Mouse (Mus musculus) liver, embryonic 14.5 days (tissue): ENCODE results near the gene Smarcc2. TPM values are rescaled to one million over a fixed set of nuclear protein-coding genes. Genes with fewer than 3 reads are reported as not detected.

Experiments used
- ATAC-seq: fragments of 200-750 bp; cut with Nextera tagmentation; 2 replicates; pipeline ENCODE4 v1.8.0; 2017; ENCODE audit warnings: moderate number of reproducible peaks, mild to moderate bottlenecking, moderate library complexity; ENCODE audit not compliant: insufficient read depth
- DNase-seq, 3 experiments: peaks; one replicate each; pipeline ENCODE4 v3.0.0-alpha.2; 2012 to 2013; ENCODE audit warnings: low read depth in 3 of 3, low spot score in 3 of 3
- H3K27ac ChIP-seq: fragments of 300-500 bp; sonication (generic); 2 replicates; pipeline ENCODE4 v1.5.1; 2014; ENCODE audit warnings: moderate library complexity, mild to moderate bottlenecking, control low read depth, inconsistent platforms
- H3K27me3 ChIP-seq: fragments of 300-500 bp; sonication (generic); 2 replicates; pipeline ENCODE4 v1.6.1; 2014; ENCODE audit warnings: mild to moderate bottlenecking, low read length, moderate library complexity; ENCODE audit not compliant: control insufficient read depth, insufficient read depth
- H3K36me3 ChIP-seq: fragments of 300-500 bp; sonication (generic); replicated peaks from 2 replicates; pipeline ENCODE4 v1.6.1; 2014; ENCODE audit warnings: low read depth; ENCODE audit not compliant: control insufficient read depth, insufficient read depth
- H3K4me1 ChIP-seq, 2 experiments: fragments of 200-500 bp in 1 of 2; fragments of 300-500 bp in 1 of 2; sonication (generic) in 1 of 2; replicated peaks; 2 replicates each; pipeline ENCODE4 v1.6.1; 2012 to 2014; ENCODE audit warnings: antibody characterized with exemption in 1 of 2, inconsistent platforms in 1 of 2, low read length in 1 of 2; ENCODE audit not compliant: control insufficient read depth in 2 of 2, insufficient read depth in 2 of 2
- H3K4me2 ChIP-seq: fragments of 300-500 bp; sonication (generic); 2 replicates; pipeline ENCODE4 v1.6.1; 2014; ENCODE audit warnings: low read depth, mild to moderate bottlenecking, control low read depth, moderate library complexity
- H3K4me3 ChIP-seq, 2 experiments: fragments of 200-500 bp in 1 of 2; fragments of 300-500 bp in 1 of 2; sonication (generic) in 1 of 2; 2 replicates each; pipeline ENCODE4 v1.5.1; 2012 to 2014; ENCODE audit warnings: low read depth in 2 of 2, low read length in 2 of 2, mild to moderate bottlenecking in 2 of 2, control low read depth in 1 of 2, inconsistent platforms in 1 of 2, moderate library complexity in 1 of 2; ENCODE audit not compliant: insufficient read depth in 1 of 2
- H3K9ac ChIP-seq: fragments of 300-500 bp; sonication (generic); replicated peaks from 2 replicates; pipeline ENCODE4 v1.6.1; 2014; ENCODE audit warnings: mild to moderate bottlenecking, control low read depth, moderate library complexity
- H3K9me3 ChIP-seq: fragments of 300-500 bp; sonication (generic); 2 replicates; pipeline ENCODE4 v1.6.1; 2016; ENCODE audit warnings: low read length, mixed read lengths; ENCODE audit not compliant: control insufficient read depth
- CTCF ChIP-seq: IDR thresholded peaks from 2 replicates; pipeline ENCODE4 v1.5.1; 2016; ENCODE audit warnings: antibody characterized with exemption, low read depth, control low read depth
- EP300 ChIP-seq: IDR thresholded peaks from 2 replicates; pipeline ENCODE4 v1.6.1; 2016; ENCODE audit warnings: antibody characterized with exemption, low read depth
- WGBS: fragments of 180-500 bp; shearing (Covaris S2); extraction: QIAGEN DNeasy Blood & Tissue Kit; methylation state at CpG from one replicate; pipeline ENCODE4 v1.1.7; 2014; ENCODE audit not compliant: insufficient replicate concordance; 5-methylcytosine and 5-hydroxymethylcytosine counted together
- polyA plus RNA-seq, 2 experiments: library from polyadenylated mRNA; depleted of rRNA in 1 of 2; stranded (reverse) in 1 of 2; unstranded in 1 of 2; fragments of >200 nt; fragmentation: Nextera tagmentation in 1 of 2; extraction: Ambion mirVana in 1 of 2; gene quantifications; 2 replicates each; pipeline versions ENCODE4 v1.2.1 to v1.2.3; 2012 to 2014

Gene Smarcc2
- polyA plus RNA-seq (2012; rRNA removed) (23.2 and 29.8 TPM in 2 replicates), polyA plus RNA-seq (2014; fragmentation: Nextera tagmentation; extraction: Ambion mirVana) (27.7 and 32.8 TPM in 2 replicates)

- peak within 1 kb of the TSS; percentile 75 to 89 for H3K4me3 ChIP-seq
- ATAC-seq (peak; percentile 81), DNase-seq (peak; percentile 66 to 69 (median 68))
- under 1% methylated on average over 86 of the region's 86 CpGs for WGBS
- peak within 1 kb of the TSS; percentile 88 for H3K27ac ChIP-seq
- no peak for TF ChIP-seq CTCF
- no peak for TF ChIP-seq EP300
- H3K36me3 ChIP-seq, result peaks cover 22% of the 10 kb centered on the region
- no peaks in the 10 kb centered on the region for H3K27me3 ChIP-seq
- peak within 1 kb of the TSS; percentile 88 for H3K4me2 ChIP-seq
- H3K4me1 ChIP-seq, result peaks cover 5 to 19% of the 10 kb centered on the region in 2 experiments
- peak within 1 kb of the TSS; percentile 94 for H3K9ac ChIP-seq
- H3K9me3 ChIP-seq, result no peaks in the 10 kb centered on the region
Measured at GRCm38 (mm10) chr10:128458719-128459408, at the start of gene Smarcc2. Gene Smarcc2, plus strand, starts transcription at chr10:128459248.

GRCm38 (mm10) chr10:128409692-128410559 lies 49.1 kb upstream of the Smarcc2 start:
- Histone ChIP-seq H3K27ac (peak overlapping the region; percentile 79), H3K4me1 (peaks cover 8 to 24% of the 10 kb centered on the region in 2 experiments), H3K27me3 (no peaks in the 10 kb centered on the region), H3K9ac (peak overlapping the region; percentile 77), H3K36me3 (no peaks in the 10 kb centered on the region; the same call in 1 of the 2 replicates), H3K4me3 (peak overlapping the region; percentile 79 to 93), H3K9me3 (no peaks in the 10 kb centered on the region), H3K4me2 (peak overlapping the region; percentile 86)
- WGBS, result 6% methylated on average over 36 of the region's 36 CpGs
- TF ChIP-seq EP300, result no peak
- peak; percentile 87 for TF ChIP-seq CTCF
- ATAC-seq (peak; percentile 85), DNase-seq (peak; percentile 97 to 98 (median 98))

- Histone ChIP-seq H3K4me2 (peak overlapping the region; percentile 86), H3K4me1 (peaks cover 8 to 24% of the 10 kb centered on the region in 2 experiments), H3K9ac (peak overlapping the region; percentile 77), H3K27ac (peak overlapping the region; percentile 79), H3K9me3 (no peaks in the 10 kb centered on the region), H3K4me3 (peak overlapping the region; percentile 79 to 93), H3K36me3 (no peaks in the 10 kb centered on the region; the same call in 1 of the 2 replicates), H3K27me3 (no peaks in the 10 kb centered on the region)
- 32% methylated on average over 4 of the region's 4 CpGs for WGBS
- ATAC-seq (no peak), DNase-seq (no peak)
- TF ChIP-seq CTCF (no peak), EP300 (no peak)
Measured at GRCm38 (mm10) chr10:128410560-128410845, 48.5 kb upstream of the Smarcc2 start.

DNA sequence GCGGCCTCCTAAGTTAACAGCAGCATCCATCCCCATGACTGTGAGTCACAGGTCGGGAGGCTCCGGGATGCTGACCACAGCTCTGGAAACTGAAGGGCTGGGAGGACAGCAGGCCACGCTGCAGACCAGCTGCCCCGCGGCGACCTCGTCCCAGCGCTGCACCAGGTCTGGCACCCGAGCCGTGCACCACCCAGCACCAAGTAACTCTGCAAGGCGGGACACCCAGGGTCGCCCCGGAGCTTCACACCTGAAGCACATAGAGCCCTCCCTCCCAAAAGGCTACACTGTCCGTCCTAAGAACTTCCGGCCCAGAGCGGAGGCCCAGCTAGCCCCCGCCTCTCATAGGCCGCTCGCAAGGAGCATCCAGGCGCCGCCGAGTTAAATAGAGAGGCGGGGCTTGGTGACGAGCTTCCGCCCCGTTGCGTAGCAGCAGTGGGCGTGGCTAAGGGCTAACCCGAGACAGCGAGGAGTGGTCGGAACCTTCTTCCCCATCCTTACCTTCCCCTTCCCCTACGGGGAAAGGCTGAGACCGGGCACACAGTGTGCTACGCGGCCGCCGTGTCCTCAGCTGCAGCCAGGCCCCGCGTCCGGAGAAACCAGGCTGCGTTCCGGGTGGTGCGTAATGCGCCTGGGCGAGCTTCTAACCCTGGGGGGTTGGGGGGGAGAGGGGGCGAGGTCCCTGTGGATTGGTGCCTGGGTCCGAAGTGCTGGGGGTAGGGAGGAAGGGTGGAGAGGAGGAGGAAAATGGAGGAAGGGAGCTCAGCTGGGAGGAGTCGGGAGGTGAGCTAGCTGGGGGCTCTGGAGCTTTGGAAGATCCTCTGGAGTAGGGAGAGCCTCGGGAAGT lies 47.6 kb upstream of the Smarcc2 start, which contains the start of the genes Nabp2 and Rnf41:
Gene Nabp2 (minus strand): TSS at position 282 of the 844 bp plus-strand sequence.
Gene Rnf41 (plus strand): TSS at position 447 of the 844 bp plus-strand sequence.
- Histone ChIP-seq H3K4me3 (peak within 1 kb of the TSS; percentile 79 to 93), H3K4me1 (peaks cover 8 to 24% of the 10 kb centered on the region in 2 experiments), H3K9me3 (no peaks in the 10 kb centered on the region), H3K4me2 (peak within 1 kb of the TSS; percentile 86), H3K27me3 (no peaks in the 10 kb centered on the region), H3K27ac (peak within 1 kb of the TSS; percentile 79), H3K9ac (peak within 1 kb of the TSS; percentile 77), H3K36me3 (no peaks in the 10 kb centered on the region)
- WGBS, result under 1% methylated on average over 50 of the region's 50 CpGs
- ATAC-seq, result peak; percentile 76
- peak; percentile 89 to 91 (median 90) for DNase-seq
- no peak for TF ChIP-seq EP300
- TF ChIP-seq CTCF, result no peak
